Mouse (Mus musculus): ENCODE measurements around the gene Cyp3a44.
"Not testable (repeated sequence)": the region's sequence is repeated elsewhere in the genome, so short reads cannot be mapped to it uniquely, and the experiment has no call there.

Cyp3a44 gene

GRCm38 (mm10) chr5:145805796-145806195 is at the start of gene Cyp3a44:
Cyp3a44 (minus strand) TSS chr5:145805874.
- DNase-seq (ENCODE audit: low read depth, low spot score), result not testable (repeated sequence)

GRCm38 (mm10) chr5:145800229-145800628 is 5.4 kb downstream of the Cyp3a44 start:
- not testable (repeated sequence) for DNase-seq (ENCODE audit: low read depth, low spot score)

GRCm38 (mm10) chr5:145793232-145793631 is 12.4 kb downstream of the Cyp3a44 start:
- not testable (repeated sequence) for DNase-seq (ENCODE audit: low read depth, low spot score)

- DNase-seq (ENCODE audit: low read depth, low spot score), result not testable (repeated sequence)
Measured at GRCm38 (mm10) chr5:145737512-145737911, 68.2 kb downstream of the Cyp3a44 start.

All from c-Kit-negative CD71-positive TER-119-positive erythroid progenitor cells, embryonic 14.5 days (primary cell).